8 mouse cellular contexts compared by ENCODE assay signal in the genomic region with DNA sequence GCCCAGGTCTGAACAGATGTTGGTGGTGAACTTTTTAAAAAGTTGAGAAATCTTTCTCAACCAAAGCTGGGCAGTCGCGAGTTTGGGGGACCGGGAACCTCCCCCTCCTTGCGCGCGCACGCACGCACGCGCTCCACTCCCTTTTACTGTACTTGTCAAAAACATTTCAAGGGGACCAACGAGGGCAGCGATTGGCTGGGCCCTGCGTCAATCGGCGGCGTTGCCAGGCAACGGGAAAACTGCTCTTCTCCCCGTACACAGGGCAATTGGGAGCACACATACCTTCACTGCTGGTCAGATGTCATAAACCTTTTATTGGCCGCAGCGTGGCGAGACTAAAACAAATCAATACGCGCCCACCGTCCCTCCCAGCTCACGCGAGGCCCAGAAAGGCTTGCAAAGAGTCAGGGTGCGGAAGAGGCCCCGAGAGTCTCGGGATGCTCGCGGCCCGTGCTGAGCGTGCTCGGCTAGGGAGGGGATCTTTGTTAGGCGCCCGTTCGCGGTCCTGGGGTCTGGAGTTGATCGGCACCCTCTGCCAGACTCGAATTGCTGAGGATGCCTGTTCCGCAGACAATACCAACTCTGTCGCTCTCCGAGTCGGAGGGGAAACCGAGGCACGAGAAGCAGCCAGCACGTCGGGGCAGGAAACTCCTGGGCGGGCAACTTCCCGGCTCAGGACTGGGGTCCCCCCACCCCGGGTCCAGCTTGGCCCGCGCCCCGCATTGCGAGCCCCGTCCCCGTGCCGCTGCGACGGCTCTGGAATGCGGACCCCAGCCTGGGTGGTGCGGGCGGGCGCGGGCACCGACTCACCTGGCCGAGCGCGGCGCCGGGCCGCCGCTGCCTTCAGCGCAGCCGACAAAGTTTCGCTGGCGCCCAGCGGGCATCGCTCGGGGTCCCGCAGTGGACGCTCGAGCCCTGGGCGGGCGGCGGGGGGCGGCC.
DNase-seq lines count a peak whose midpoint lies in the region; ATAC-seq and TF ChIP-seq lines count a peak whose summit lies in the region.

No protein-coding gene starts in this region.

- TF ChIP-seq POLR2A in MEL (IDR thresholded peaks at IDR 0.05; ENCODE audit: control insufficient read depth in 1 of 2, insufficient read depth in 1 of 2, low read depth in 1 of 2, low read length in 2 of 2, poor library complexity in 1 of 2): no peak; a peak in 1 of 4 replicates
- TF ChIP-seq POLR2A in cerebellum, adult 2 months (IDR thresholded peaks at IDR 0.05; ENCODE audit: borderline replicate concordance, insufficient read depth, low read length): peak; percentile 48; the same call in 1 of the 2 replicates

- no peaks in the 10 kb centered on the region for H3K9me3 ChIP-seq in MEL (replicated peaks; ENCODE audit: insufficient read depth, low read length)
- no peaks in the 10 kb centered on the region for H3K9me3 ChIP-seq in forebrain, postnatal 0 days (ENCODE audit: low read length)
- H3K9me3 ChIP-seq in lung, embryonic 15.5 days: no peaks in the 10 kb centered on the region

- peak overlapping the region; percentile 59 for H3K27ac ChIP-seq in MEL (ENCODE audit: control insufficient read depth, low read depth, low read length)
- H3K27ac ChIP-seq in cerebellum, adult 2 months (ENCODE audit: insufficient read depth, low read length): peak overlapping the region; percentile 37
- peak overlapping the region; percentile 89 for H3K27ac ChIP-seq in forebrain, postnatal 0 days (ENCODE audit: low read depth, low read length)
- H3K27ac ChIP-seq in lung, embryonic 15.5 days: peak overlapping the region; percentile 91

- peaks cover 3 to 14% of the 10 kb centered on the region in 2 experiments for H3K4me1 ChIP-seq in MEL (ENCODE audit: control insufficient read depth in 1 of 2, insufficient read depth in 2 of 2, low read length in 2 of 2)
- H3K4me1 ChIP-seq in cerebellum, adult 2 months (ENCODE audit: control insufficient read depth, insufficient read depth, low read length): peaks cover 11% of the 10 kb centered on the region
- peaks cover 9% of the 10 kb centered on the region for H3K4me1 ChIP-seq in forebrain, postnatal 0 days (ENCODE audit: insufficient read depth)
- peaks cover 21% of the 10 kb centered on the region for H3K4me1 ChIP-seq in lung, embryonic 15.5 days

- 1% methylated on average over 64 of the region's 87 CpGs for WGBS in cerebellum, adult 2 months
- WGBS in forebrain, postnatal 0 days: 2% methylated on average over 83 of the region's 87 CpGs
- WGBS in lung, embryonic 15.5 days: under 1% methylated on average over 73 of the region's 87 CpGs

- H3K9ac ChIP-seq in MEL (ENCODE audit: control insufficient read depth, low read depth, low read length, poor library complexity, severe bottlenecking): peak overlapping the region; percentile 79
- H3K9ac ChIP-seq in forebrain, postnatal 0 days: peak overlapping the region; percentile 78
- H3K9ac ChIP-seq in lung, embryonic 15.5 days: peak overlapping the region; percentile 72

- ATAC-seq in forebrain, postnatal 0 days: peak; percentile 92
- peak; percentile 91 for ATAC-seq in lung, embryonic 15.5 days (ENCODE audit: borderline replicate concordance, extremely low read depth, low FRiP score, low TSS enrichment)

- no peaks in the 10 kb centered on the region for H3K27me3 ChIP-seq in MEL (ENCODE audit: control insufficient read depth in 1 of 2, insufficient read depth in 2 of 2, low read length in 2 of 2)
- no peaks in the 10 kb centered on the region for H3K27me3 ChIP-seq in cerebellum, adult 2 months (ENCODE audit: control insufficient read depth, insufficient read depth, low read length)
- H3K27me3 ChIP-seq in forebrain, postnatal 0 days (ENCODE audit: insufficient read depth, low read length): no peaks in the 10 kb centered on the region
- H3K27me3 ChIP-seq in lung, embryonic 15.5 days: no peaks in the 10 kb centered on the region

- H3K4me2 ChIP-seq in forebrain, postnatal 0 days (ENCODE audit: low read depth): peak overlapping the region; percentile 84
- H3K4me2 ChIP-seq in lung, embryonic 15.5 days: peak overlapping the region; percentile 79

- no peak for TF ChIP-seq RAD21 in MEL (IDR thresholded peaks at IDR 0.05; ENCODE audit: low read depth, low read length)

- peak; percentile 98 for DNase-seq in MEL (ENCODE audit: low read depth, low spot score)
- peak; percentile 99 to 100 for DNase-seq in cerebellum, adult 2 months
- DNase-seq in forebrain, postnatal 0 days: peak; percentile 99
- DNase-seq in heart, postnatal 4 days: peak; percentile 100
- DNase-seq in layer of hippocampus, adult 8-10 months (ENCODE audit: low spot score in 2 of 2): peak; percentile 97 to 99
- DNase-seq in ovary, adult 18-20 months (ENCODE audit: low spot score): peak; percentile 98
- DNase-seq in thymus, postnatal 0 days (ENCODE audit: low spot score): peak; percentile 98

- peaks cover 8% of the 10 kb centered on the region; the same call in 1 of the 2 replicates for H3K79me2 ChIP-seq in MEL (ENCODE audit: control insufficient read depth, insufficient read depth, low read length, poor library complexity)

- no peak for TF ChIP-seq EP300 in MEL (IDR thresholded peaks at IDR 0.05; ENCODE audit: low read depth in 1 of 2, low read length in 2 of 2)

- peaks cover 0 to 9% of the 10 kb centered on the region in 2 experiments; a peak in 2 of 4 replicates for H3K36me3 ChIP-seq in MEL (ENCODE audit: control insufficient read depth in 1 of 2, insufficient read depth in 2 of 2, low read length in 2 of 2)
- H3K36me3 ChIP-seq in forebrain, postnatal 0 days (ENCODE audit: insufficient read depth): no peaks in the 10 kb centered on the region
- H3K36me3 ChIP-seq in lung, embryonic 15.5 days: peaks cover 13% of the 10 kb centered on the region

- TF ChIP-seq CTCF in MEL (IDR thresholded peaks at IDR 0.05 in 2 of 3, conservative IDR thresholded peaks at IDR 0.05 in 1 of 3; ENCODE audit: control insufficient read depth in 1 of 3, insufficient read depth in 1 of 3, low read depth in 2 of 3, low read length in 3 of 3, poor library complexity in 1 of 3, severe bottlenecking in 1 of 3): no peak
- no peak for TF ChIP-seq CTCF in cerebellum, adult 2 months (IDR thresholded peaks at IDR 0.05; ENCODE audit: borderline replicate concordance, insufficient read depth, low read depth, low read length)
- TF ChIP-seq CTCF in forebrain, postnatal 0 days (IDR thresholded peaks at IDR 0.05; ENCODE audit: low read depth): no peak

- peak overlapping the region; percentile 75 to 87 for H3K4me3 ChIP-seq in MEL (ENCODE audit: control insufficient read depth in 1 of 2, insufficient read depth in 1 of 2, low read depth in 2 of 2, low read length in 2 of 2)
- H3K4me3 ChIP-seq in cerebellum, adult 2 months (replicated peaks; ENCODE audit: insufficient read depth, low read depth, low read length): peak overlapping the region; percentile 95
- peak overlapping the region; percentile 86 for H3K4me3 ChIP-seq in forebrain, postnatal 0 days (ENCODE audit: low read depth, low read length)
- peak overlapping the region; percentile 90 for H3K4me3 ChIP-seq in lung, embryonic 15.5 days

TF ChIP-seq in MEL, 35 proteins besides CTCF, POLR2A, EP300 and RAD21:
- TF ChIP-seq TBP (IDR thresholded peaks at IDR 0.05; ENCODE audit: low read depth, low read length): no peak
- TF ChIP-seq RCOR1 (IDR thresholded peaks at IDR 0.05; ENCODE audit: low read depth, low read length): no peak
- TF ChIP-seq CHD1 (IDR thresholded peaks at IDR 0.05; ENCODE audit: low read depth, low read length): no peak
- TF ChIP-seq UBTF (IDR thresholded peaks at IDR 0.05; ENCODE audit: borderline replicate concordance, insufficient read depth, low read depth, low read length): 0 out of 2 replicates have a peak, but pooled peaks have one; percentile 0
- no peak for TF ChIP-seq MAZ (IDR thresholded peaks at IDR 0.05; ENCODE audit: low read depth, low read length)
- peak; percentile 71 for TF ChIP-seq HCFC1 (IDR thresholded peaks at IDR 0.05; ENCODE audit: low read depth, low read length)
- no peak for TF ChIP-seq KAT2A (conservative IDR thresholded peaks at IDR 0.05; ENCODE audit: low read depth, low read length)
- peak; percentile 79 for TF ChIP-seq MAX (IDR thresholded peaks at IDR 0.05; ENCODE audit: low read length)
- no peak for TF ChIP-seq USF1 (IDR thresholded peaks at IDR 0.05; ENCODE audit: low read depth, low read length)
- peak; percentile 91 for TF ChIP-seq NRF1 (IDR thresholded peaks at IDR 0.05; ENCODE audit: insufficient read depth, low read depth, low read length, poor library complexity, severe bottlenecking)
- TF ChIP-seq POLR2AphosphoS2 (IDR thresholded peaks at IDR 0.05; ENCODE audit: low read length): 0 out of 2 replicates have a peak, but pooled peaks have one; percentile 36
- TF ChIP-seq ZNF384 (IDR thresholded peaks at IDR 0.05; ENCODE audit: low read depth, low read length): 0 out of 2 replicates have a peak, but pooled peaks have one; percentile 22
- no peak for TF ChIP-seq ZC3H11A (IDR thresholded peaks at IDR 0.05; ENCODE audit: low read depth, low read length)
- TF ChIP-seq ELF1 (IDR thresholded peaks at IDR 0.05; ENCODE audit: low read depth, low read length): peak; percentile 43; the same call in 1 of the 2 replicates
- TF ChIP-seq ZKSCAN1 (IDR thresholded peaks at IDR 0.05; ENCODE audit: low read depth, low read length): no peak
- peak; percentile 95 for TF ChIP-seq SIN3A (IDR thresholded peaks at IDR 0.05; ENCODE audit: low read length)
- TF ChIP-seq MYC (IDR thresholded peaks at IDR 0.05; ENCODE audit: low read depth, low read length): no peak
- no peak for TF ChIP-seq GATA1 (IDR thresholded peaks at IDR 0.05; ENCODE audit: low read depth, low read length)
- peak; percentile 18; the same call in 1 of the 2 replicates for TF ChIP-seq NELFE (IDR thresholded peaks at IDR 0.05; ENCODE audit: low read depth, low read length)
- TF ChIP-seq SMC3 (IDR thresholded peaks at IDR 0.05; ENCODE audit: low read depth, low read length): no peak
- no peak for TF ChIP-seq CHD2 (IDR thresholded peaks at IDR 0.05; ENCODE audit: low read length)
- TF ChIP-seq JUND (IDR thresholded peaks at IDR 0.05; ENCODE audit: low read depth, low read length): no peak
- peak; percentile 93 for TF ChIP-seq MXI1 (IDR thresholded peaks at IDR 0.05; ENCODE audit: low read depth, low read length)
- no peak for TF ChIP-seq ZMIZ1 (IDR thresholded peaks at IDR 0.05; ENCODE audit: low read depth, low read length)

Comparison
In these comparisons a context has a peak if more than half of its experiments do, and no peak if none do; other contexts are left out.
1. Peak in every context shown above with its lines: DNase-seq, ATAC-seq, H3K4me3 ChIP-seq and H3K27ac ChIP-seq.
2. H3K27ac ChIP-seq: peak in every context shown above with its lines; median percentile 91 in lung, embryonic 15.5 days; 89 in forebrain, postnatal 0 days; 59 in MEL; 37 in cerebellum, adult 2 months.